Mouse (Mus musculus): ENCODE measurements around the gene Slc24a4.
"Not testable (repeated sequence)": the region's sequence is repeated elsewhere in the genome, so short reads cannot be mapped to it uniquely, and the experiment has no call there.

Slc24a4 gene

DNA sequence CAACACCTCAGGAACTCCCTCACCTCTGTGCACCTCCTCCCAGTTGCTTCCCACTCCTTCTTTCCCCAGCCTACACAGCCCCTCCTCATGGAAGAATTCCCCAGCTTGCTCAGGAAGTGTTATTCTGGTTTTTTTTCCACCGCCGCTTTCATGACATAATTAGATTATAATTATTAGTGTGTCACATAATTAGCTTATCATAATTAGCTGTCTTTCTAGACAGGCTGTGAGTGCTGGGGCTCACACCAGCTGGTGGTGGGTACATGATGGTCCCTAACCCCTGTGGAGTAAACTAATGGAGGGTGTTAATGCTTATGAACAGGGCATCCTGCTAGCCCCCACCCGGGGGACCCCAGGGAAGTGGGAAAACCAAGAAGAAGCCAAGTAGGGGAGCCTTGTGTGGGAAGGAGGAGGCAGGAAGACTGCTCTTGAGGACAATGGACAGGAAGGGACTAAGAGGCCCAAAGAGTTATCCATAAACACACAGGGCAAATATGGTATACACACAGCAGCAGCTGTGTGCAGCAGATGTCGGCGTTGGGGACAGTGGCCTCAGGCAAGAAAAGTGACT is 38.2 kb downstream of the Slc24a4 start:
- no peak for DNase-seq (ENCODE audit: low spot score)

GRCm38 (mm10) chr12:102167302-102167701 is 38.8 kb downstream of the Slc24a4 start:
- no peak for DNase-seq (ENCODE audit: low spot score)

- DNase-seq (ENCODE audit: low spot score): no peak
Measured at GRCm38 (mm10) chr12:102172746-102173145, 44.2 kb downstream of the Slc24a4 start.

DNA sequence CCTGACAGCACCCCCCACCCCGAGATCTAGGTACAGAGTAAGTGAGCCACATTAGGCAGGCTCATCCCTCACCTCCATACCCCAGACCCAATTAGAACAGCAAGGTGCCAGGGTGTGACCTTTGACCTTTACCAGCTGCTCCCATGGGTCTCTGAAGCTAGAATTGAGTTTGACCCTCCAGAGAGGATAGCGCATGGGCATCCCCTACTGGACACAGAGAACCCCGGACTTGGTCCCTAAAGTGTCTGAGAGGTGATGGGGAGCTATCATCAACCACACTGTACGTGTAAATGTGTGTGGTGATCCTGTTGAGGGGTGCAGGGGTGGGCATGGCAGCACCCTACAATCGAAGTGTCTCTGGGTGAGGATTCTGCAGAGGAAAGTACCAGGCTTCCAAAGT is 44.8 kb downstream of the Slc24a4 start:
- no peak for DNase-seq (ENCODE audit: low spot score)

DNA sequence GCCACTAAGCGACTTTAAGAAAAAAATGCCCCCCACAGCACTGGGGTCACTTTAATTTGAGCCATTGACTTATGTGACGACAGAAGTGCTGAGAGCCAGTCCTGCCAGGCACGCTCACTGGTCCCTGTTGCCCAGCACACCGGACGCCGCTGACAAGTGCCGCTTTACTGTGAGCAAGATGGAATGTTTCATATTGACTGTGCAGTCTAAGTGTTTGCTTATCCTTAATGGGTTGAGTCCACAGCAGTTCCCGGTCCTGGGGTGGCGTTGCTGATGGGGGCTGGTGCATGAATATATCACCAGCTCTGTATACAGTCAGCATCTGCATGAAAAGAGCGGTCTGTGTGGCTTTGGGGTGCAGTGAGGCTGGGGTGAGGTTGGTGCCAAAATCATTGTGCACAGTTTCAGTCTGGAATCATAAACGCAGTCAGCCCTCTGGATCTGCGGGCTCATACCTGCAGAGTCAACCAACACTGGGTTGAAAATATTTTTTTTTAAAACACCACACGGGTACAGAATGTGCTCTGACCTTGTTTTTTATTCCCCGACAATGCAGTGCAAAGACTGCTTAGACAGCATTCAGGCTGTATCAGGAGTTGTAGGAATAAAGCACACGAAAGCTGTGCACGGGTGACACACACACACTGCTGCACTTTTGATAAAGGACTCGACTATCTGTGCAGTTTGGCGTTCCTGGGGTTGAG is 52.0 kb downstream of the Slc24a4 start:
- DNase-seq (ENCODE audit: low spot score): no peak

DNA sequence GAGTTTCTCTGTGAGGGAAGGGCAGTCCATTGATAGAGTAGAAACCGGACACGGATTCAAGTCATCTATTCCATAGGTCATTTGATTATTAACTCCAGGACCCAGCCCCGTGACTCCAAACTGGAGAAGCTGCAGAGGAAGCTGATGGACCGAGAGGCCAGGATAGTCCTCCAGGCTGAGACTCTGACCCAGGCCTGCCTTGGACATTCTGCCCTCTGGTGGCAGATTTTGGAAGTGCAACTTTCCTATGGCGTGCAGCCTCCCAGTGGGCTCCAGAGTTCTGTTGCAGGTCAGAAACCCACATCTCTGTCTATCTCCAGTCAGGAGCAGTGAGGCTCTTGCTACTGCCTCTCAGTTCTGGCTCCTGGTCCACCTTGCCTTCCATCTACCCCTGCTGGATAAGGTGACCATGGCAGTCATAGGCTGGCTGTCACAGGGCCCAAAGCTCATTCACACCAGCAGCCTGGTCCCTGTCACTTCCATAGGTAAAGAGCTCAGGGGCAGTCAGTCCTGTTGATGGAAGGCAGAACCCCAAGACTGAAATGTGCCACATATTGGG is 53.3 kb downstream of the Slc24a4 start:
- peak; percentile 59 for DNase-seq (ENCODE audit: low spot score)

DNA sequence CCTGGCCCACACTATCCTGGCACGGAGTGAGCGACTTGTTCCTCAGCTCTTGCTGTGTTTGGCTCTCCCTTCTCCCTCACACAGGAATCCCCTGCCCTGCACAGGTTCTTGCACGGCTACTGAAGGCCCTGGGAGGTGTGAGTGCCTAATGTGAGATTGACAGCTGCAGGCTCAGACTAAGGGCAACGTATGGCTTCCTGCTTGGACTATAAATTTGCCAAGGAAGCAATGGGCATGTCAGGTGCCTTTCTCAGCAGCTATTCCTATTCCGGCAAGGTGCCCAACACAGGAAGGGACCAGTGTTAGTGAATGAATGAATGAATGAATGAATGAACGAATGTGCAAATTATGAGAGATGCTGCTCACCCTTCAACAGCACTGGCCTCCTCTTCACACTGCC is 54.1 kb downstream of the Slc24a4 start:
- no peak for DNase-seq (ENCODE audit: low spot score)

GRCm38 (mm10) chr12:102183201-102183600 is 54.7 kb downstream of the Slc24a4 start:
- no peak for DNase-seq (ENCODE audit: low spot score)

- peak; percentile 63 for DNase-seq (ENCODE audit: low spot score)
Measured at GRCm38 (mm10) chr12:102190820-102191219, 62.3 kb downstream of the Slc24a4 start.

GRCm38 (mm10) chr12:102201516-102201915 is 73.0 kb downstream of the Slc24a4 start:
- no peak for DNase-seq (ENCODE audit: low spot score)

GRCm38 (mm10) chr12:102202901-102203300 is 74.4 kb downstream of the Slc24a4 start:
- peak; percentile 48 for DNase-seq (ENCODE audit: low spot score)

GRCm38 (mm10) chr12:102206471-102206870 is 77.9 kb downstream of the Slc24a4 start:
- no peak for DNase-seq (ENCODE audit: low spot score)

- no peak for DNase-seq (ENCODE audit: low spot score)
Measured at GRCm38 (mm10) chr12:102207245-102207644, 78.7 kb downstream of the Slc24a4 start.

GRCm38 (mm10) chr12:102210801-102211200 is 82.3 kb downstream of the Slc24a4 start:
- no peak for DNase-seq (ENCODE audit: low spot score)

GRCm38 (mm10) chr12:102223404-102223803 is 94.9 kb downstream of the Slc24a4 start:
- peak; percentile 58 for DNase-seq (ENCODE audit: low spot score)

DNA sequence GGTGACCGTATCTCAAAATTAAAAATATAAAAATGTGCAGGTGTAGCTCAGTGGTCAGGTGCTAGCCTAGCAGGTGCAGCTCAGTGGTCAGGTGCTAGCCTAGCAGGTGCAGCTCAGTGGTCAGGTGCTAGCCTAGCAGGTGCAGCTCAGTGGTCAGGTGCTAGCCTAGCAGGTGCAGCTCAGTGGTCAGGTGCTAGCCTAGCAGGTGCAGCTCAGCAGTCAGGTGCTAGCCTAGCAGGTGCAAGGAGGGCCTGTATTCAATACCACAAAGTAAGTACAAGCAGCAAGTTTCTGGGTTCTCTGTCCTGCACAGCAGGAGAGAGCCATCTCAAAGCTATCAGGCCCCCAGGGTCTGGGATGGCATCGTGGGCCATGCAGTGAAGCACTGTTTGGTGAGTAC is 95.6 kb downstream of the Slc24a4 start:
- DNase-seq (ENCODE audit: low spot score): not testable (repeated sequence)

GRCm38 (mm10) chr12:102225165-102225564 is 96.6 kb downstream of the Slc24a4 start:
- DNase-seq (ENCODE audit: low spot score): no peak

GRCm38 (mm10) chr12:102235551-102235950 is 107.0 kb downstream of the Slc24a4 start:
- DNase-seq (ENCODE audit: low spot score): no peak

DNA sequence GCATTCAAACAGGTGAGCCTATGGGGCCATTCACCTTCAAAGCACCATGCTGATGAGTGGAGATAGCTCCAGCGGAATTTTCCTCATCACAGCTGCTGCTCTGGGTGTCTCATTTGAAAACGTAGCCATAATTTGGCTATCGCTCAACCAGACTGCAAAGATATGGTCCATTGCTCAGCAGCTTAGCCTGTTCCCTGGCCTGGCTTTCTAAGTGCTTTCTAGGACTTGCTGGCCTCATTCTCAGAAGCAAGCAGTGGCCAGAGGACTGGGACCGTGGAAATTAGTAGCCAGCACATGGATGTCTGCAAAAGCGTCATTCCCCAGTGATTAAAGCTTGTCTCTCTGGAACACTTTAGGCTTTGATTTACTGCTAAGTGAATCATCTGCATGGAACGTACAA is 107.8 kb downstream of the Slc24a4 start:
- no peak for DNase-seq (ENCODE audit: low spot score)

GRCm38 (mm10) chr12:102242076-102242722 is 113.7 kb downstream of the Slc24a4 start:
- DNase-seq (ENCODE audit: low spot score): no peak

DNA sequence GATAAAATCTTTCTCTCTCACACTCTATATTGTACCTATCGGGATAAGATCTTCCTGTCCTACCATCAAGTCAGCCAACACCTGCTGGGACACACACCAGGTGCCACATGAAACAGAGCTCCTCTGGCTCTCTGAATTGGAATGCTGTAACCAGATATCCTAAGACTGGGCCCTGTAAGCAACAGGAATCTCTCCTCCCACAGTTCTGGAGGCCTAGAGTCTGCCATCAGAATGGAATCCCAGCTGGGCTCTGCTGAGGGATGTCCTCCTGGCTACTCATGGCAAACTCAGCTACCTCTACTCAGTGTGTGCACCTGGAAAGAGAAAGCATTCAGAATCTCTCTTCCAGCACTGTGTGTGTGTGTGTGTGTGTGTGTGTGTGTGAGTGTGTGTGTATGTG is 115.4 kb downstream of the Slc24a4 start:
- DNase-seq (ENCODE audit: low spot score): no peak

- DNase-seq (ENCODE audit: low spot score): no peak
Measured at GRCm38 (mm10) chr12:102246226-102246625, 117.7 kb downstream of the Slc24a4 start.

DNA sequence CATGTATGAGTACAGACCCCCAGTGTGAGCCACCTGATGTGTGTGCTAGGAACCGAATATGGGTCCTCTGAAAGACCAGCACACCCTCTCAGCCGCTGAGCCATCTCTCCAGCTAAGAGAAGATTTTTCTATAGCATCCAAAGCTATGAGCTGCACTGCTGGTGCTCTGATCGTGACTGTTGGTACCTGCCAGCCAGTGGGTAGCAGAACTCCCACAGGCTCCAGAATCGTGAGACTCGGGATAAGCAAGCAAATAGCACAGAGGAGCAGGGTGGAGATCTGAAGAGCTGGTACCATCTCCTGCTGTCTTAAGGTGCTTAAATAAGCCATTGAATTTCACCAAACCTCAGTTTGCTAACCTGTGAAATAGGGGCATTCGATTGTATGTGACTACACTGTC is 119.6 kb downstream of the Slc24a4 start:
- no peak for DNase-seq (ENCODE audit: low spot score)
